Mouse (Mus musculus) c-Kit-positive CD71-positive TER-119-negative erythroid progenitor cells, embryonic 14.5 days (primary cell): Measurements from ENCODE around the gene Rhof.

Experiments
- DNase-seq: peaks from one replicate; pipeline ENCODE4 v3.0.0-alpha.2; 2013; ENCODE audit warnings: low read depth

Gene Rhof

DNA sequence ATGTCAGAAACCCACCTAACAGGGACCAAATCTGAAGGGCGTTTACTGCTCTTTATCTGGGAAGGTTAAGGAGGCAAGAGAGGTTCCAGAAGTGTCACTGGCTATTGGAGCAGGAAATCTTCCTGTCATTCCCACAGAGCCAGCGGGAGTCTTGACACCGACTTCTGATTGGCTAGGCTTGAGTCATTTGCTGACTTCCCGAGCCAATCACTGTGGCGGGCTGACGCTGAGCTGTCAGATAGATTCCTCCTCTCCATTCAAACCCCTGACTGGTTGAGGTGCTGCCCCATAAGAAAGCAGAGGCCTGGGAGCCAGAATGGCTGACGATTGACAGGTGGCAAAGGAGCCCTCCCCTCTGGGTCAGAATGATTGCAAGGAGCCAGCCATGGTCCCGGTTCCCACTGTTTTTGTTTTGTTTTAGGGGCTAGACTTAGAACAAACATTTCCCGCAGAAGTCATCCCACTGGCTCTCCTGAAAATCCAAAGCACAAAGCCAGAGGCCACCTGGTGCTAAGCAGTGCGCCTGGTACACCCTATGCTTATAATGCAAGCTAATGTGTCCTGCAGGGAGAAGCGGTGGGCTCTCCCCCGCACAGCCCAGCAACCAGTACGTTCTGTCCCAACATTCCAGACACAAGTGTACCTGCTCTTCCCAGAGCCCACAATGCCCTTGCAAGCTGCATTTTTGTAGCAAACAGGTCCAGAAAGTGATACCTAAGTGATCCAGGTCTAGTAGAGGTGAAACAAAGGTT is 22.9 kb downstream of the Rhof start:
- DNase-seq = no peak

DNA sequence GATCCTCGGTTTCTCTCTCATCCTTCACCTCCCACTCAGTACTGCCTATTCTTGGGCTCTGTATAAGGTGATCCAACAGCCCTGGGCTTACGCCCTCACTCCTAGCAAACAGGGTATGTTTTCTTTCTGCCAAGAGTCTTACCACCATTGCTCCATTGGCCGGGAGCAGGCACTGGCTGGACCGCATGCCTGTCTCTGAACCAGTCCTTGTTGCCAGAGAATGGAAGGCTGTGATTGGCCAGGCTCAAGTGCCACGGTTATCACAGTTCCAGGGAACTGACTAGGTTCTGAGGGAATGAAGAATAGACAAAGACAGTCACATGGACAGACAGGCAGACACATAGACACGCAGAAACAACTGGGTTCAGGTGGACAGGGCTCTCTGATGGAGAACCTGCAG is 27.7 kb downstream of the Rhof start:
- DNase-seq = no peak

GRCm38 (mm10) chr5:123103556-123103955 is 28.9 kb downstream of the Rhof start:
- no peak for DNase-seq

DNA sequence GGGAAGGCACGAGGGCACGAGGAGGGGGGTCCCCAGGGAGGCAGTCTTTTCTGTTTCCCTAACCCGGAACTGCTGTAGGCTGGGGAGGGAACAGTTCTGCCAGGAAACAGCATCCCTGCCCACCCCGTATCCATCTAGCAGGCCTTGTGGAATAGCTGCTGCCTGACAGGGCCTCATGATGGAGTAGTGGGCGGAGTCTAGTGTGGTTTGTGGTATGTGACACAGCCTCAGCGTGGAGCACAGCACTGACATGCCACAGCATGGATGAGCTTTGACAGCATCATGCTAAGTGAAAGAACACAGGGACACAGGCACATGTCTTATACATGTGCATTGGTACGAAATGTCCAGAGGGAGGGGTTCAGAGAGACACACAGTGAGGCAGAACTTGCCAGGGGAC is 30.1 kb downstream of the Rhof start:
- no peak for DNase-seq

DNA sequence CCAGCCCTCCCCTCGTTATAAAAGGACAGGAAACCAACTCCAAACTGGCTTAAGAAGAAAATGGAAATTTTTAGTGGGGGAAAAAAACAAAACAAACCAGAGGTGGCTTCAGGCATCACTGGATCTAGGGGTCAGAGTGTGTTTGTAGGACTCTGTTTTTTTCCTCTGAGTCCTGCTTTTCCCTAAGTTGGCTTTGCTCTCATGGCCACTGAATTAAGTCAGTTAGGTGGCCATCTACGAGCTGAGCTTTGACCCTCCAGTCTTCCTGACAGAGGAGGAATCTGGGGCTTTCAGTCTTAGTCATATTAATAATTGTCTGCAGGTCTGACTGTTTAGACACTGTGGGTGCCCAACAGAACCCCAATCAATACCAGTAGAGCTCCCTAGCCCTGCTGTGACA is 34.0 kb downstream of the Rhof start:
- DNase-seq = no peak

DNA sequence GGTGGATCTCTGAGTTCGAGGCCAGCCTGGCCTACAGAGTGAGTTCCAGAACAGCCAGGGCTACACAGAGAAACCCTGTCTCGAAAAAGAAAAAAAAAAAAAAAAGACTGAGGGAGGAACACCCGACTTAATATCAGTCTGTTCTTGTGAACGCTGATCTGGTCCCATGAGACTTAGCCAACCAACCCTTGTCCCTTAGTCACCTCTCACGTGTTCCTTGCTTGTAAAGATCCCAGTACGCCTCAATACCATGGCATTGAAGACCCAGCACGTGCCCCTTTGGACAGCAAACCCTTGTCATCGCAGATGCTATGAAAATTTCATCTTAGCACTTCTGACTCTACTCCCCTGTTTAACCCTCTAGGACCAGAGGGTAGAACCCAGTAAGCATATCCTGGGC is 36.2 kb downstream of the Rhof start:
- DNase-seq = no peak

- peak; percentile 84 for DNase-seq
These were observed 38.1 kb downstream of the Rhof start for GRCm38 (mm10) chr5:123094238-123094991.

- peak; percentile 82 for DNase-seq
These were observed 39.3 kb downstream of the Rhof start for GRCm38 (mm10) chr5:123093077-123093633.

DNA sequence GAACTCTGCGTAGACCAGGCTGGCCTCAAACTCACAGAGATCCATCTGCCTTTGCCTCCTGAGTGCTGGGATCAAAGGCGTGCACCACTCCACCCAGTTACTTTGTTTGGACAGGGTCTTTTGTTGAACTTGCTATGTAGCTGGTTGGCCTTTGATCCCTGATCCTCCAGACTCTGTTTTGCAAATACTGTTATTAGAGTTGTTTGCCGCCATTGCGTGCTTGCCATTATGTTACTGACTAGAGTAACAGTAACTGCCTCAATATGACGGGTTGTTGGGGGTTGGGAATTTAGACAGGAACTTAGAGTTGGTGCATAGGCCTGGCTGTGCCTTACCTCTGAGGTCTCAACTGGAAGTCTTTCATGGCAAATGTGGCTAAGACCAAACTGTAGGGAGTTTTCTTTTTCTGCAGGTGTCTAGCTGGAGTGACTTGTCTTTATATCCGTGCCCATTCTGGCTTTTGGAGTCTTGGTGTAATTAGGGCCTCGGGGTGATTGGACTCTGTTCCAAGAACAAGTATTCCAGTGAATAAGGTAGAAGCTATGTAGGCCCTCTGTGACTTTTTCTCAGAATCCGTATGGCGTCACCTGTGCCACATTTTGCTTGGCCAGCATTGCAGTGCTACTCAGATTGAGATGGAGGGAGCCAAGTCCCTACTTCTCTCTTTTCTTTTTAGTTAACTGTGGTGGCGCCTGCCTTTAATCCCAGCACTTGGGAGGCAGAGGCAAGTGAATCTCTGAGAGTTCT is 41.8 kb downstream of the Rhof start:
- no peak for DNase-seq

DNA sequence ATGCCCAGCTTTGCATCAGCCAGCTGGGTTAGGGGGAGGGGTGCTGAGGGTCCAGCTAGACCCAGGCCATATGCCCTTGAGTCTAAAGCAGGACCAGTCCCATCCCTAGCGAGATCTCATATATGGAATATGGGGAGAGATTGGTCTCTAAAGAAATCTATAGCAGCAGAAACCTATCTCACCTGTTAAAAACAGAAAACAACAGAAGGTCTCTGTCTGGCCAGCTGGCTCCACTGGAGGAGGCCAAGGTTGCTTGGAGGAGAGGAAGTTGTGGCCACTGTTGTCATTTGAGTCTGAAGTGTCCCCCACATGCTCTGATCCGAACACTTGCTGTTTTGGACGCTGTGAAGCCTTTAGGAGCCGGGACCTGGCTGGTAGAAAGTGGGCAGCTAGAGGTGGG is 43.7 kb downstream of the Rhof start:
- DNase-seq = no peak

GRCm38 (mm10) chr5:123086501-123086900 is 46.0 kb downstream of the Rhof start:
- no peak for DNase-seq

GRCm38 (mm10) chr5:123083340-123084050 is 49.0 kb downstream of the Rhof start:
- no peak for DNase-seq

DNA sequence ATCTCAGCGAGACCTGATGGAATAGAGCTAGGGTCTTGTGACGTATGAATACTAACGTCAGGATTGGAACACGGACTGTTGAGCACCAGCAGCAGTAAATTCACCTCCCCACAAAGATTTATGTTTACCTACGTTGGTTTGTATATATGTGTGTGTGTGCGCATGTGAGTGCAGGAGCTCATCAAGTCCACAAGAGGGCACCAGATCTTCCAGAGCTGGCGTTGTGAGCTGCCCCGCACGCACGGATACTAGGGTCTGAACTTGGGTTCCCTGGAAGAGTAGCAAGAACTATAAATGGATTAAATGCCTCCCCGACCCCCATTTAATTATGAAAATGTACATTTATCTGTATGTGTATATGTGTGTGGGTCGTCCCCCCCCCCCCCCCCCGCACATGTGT is 52.0 kb downstream of the Rhof start:
- DNase-seq = no peak

DNA sequence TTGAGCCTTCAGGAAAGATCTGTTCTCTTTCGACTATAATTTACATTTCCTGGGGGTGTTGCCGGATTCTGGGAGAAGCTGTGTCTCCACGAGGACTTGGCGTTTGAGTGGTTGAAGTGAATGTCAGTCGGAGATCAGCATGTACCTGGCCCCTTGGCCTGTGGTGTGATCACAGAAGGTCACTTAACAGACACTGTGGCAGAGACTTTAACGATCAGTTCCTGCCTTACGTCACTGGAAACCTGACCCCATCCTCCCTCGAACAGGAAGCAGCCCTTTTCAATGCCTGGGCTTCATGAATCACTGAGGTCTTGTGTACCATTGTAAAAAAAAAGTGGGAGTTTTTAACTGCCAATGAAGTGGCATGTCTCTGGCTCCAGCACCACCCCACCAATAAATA is 52.5 kb downstream of the Rhof start:
- no peak for DNase-seq

DNA sequence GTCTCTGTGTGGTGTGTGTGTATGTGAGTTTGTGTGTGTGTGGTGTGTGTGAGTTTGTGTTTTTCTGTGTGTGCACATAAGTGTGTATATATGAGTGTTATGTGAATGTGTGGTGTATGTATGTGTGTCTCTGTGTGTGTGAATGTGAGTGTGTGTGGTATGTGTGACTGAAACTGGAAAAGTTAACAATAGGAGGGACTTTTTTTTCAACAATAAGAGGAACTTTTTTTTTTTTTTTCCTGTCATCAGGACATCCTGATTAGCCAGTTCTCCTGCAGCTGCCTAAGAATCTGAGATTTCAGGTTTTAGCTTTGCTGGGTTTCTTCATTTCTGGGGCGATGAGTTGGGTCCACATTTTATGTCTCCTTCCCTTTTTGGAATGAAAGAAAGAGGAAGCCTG is 52.9 kb downstream of the Rhof start:
- DNase-seq = no peak

- peak; percentile 62 for DNase-seq
These were observed 55.8 kb downstream of the Rhof start for GRCm38 (mm10) chr5:123076419-123077281.

- DNase-seq = peak; percentile 82
These were observed 56.7 kb downstream of the Rhof start for GRCm38 (mm10) chr5:123075576-123076418.

DNA sequence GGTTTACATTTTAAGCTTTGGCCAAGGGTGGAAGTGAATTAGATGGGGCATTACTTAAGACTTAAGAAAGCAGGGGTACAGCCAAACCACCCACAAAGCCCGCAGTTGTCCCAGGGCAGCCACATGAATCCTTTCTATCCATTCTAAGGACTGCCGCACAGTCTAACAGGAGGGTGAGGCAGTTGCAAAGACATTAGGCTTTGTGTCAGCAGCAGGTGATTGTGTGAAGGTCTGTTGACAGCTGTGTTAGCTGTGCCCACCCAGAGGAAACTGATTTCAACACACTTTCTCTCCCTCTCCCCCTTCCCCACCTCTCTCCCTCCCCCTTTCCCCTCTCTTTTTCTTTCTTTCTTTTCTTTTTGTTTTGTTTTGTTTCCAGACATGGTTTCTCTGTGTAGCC is 63.8 kb downstream of the Rhof start:
- no peak for DNase-seq

GRCm38 (mm10) chr5:123068115-123068514 is 64.4 kb downstream of the Rhof start, which contains the start of gene Tmem120b:
Gene Tmem120b, plus strand, starts transcription at chr5:123068415.
- no peak for DNase-seq
